Mouse (Mus musculus): Measurements from ENCODE around the gene Dars. TPM values are rescaled to one million over a fixed set of nuclear protein-coding genes. Genes with fewer than 3 reads are reported as not detected.

The Dars gene
- total RNA-seq (2023) = 60.9 TPM

GRCm38 (mm10) chr1:128416584-128417532 lies at the start of gene Dars:
TSS of gene Dars (minus strand) at chr1:128417368.

DNA sequence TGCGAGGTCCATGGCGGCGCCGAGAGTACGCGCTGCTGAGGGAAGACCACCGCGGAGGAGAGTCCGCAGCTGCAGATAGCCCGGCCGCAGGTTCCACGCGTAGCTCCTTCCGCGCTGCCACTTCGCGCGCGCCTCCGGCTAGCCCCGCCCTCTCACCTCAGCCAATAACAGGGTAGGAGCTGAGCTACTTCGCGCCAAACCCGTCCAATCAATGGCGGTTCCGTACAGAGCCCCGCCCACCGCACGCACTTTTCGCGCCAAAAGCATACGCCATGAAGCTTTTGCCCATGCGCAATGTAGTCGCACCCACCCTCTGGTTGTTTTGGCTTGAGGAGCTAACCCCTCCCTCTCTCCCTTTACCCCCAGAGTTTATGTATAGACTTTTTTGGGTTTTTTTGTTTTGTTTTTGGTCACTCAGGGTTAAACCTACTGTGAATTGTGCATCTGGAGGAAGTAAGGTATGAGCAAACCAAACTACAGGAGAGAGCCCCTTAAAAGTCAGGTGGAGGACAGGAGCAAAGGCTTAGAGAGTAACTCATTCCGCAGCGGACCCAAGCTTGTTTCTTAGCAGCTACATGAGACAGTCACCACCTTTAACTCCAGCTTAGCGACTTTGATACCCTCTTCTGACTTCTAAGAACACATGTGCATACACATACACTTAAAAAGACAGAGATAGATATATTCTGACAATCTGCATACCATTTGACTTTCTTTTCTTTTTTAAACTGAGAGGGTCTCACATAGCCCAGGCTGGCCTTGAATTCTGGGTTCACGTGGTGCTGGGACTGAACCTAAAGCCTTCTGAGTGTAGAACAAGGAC lies 57.4 kb downstream of the Dars start, which contains the start of gene Mcm6:
Gene Mcm6 (minus strand): TSS at position 111 of the 823 bp plus-strand sequence.

DNA sequence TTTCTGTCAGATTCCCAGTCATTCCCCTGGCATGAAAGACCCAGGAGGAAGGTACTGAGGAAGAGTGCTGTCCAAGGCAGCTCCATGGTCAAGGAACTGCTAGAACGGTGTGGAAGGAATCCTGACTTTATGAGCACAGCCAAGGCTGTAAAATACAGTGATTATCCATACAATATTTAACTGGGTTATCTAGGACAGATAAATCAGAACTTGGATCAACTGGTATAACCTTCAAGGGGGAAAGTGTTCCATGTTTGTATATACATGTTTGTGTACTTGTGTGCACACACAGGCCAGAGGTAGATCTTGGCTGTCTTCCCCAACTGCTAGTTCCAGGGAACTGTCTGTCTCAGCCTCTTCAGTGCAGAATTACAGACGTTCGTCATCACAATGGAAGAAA lies 89.0 kb downstream of the Dars start, which contains the start of gene Lct:
Gene Lct (minus strand): TSS at position 101 of the 400 bp plus-strand sequence.

Other genes starting within 250 kb of the Dars start
- gene Ubxn4, start 173.4 kb downstream of the Dars start, total RNA-seq (2023) = 93.3 TPM
- 0.37 TPM for gene Lct, start 89.0 kb downstream of the Dars start, total RNA-seq (2023)
- gene Mcm6, start 57.7 kb downstream of the Dars start, total RNA-seq (2023) = 52.0 TPM
- 848 TPM for gene Cxcr4, start 174.9 kb upstream of the Dars start, total RNA-seq (2023)

All from CD8-positive naive resting alpha-beta T cell, adult 57 days (primary cell).